12 mouse cellular contexts compared by ENCODE assay signal in genomic region chr13:71205708-71206107, GRCm38 (mm10).
"Had no signal": no experiment of that assay in that cellular context is flagged by ENCODE, and none has a peak within 500 bp of the region (broad histone marks: within the 10 kb centered on the region; RNA-seq: fewer than 3 reads in every experiment).

No protein-coding gene starts in this region.

- DNase-seq: kidney, postnatal 10 days; left cerebral cortex, postnatal 4 days; lung, adult 18-20 months; retina, postnatal 1 day; right cerebral cortex, postnatal 4 days; spleen, adult 18-20 months; thymus, adult 2 months; thymus, postnatal 25 days had no signal

- H3K4me3 ChIP-seq: limb, embryonic 13.5 days; neural tube, embryonic 13.5 days; stomach, embryonic 15.5 days had no signal

- H3K27me3 ChIP-seq: limb, embryonic 13.5 days; neural tube, embryonic 13.5 days; stomach, embryonic 15.5 days had no signal

- H3K4me1 ChIP-seq: stomach, embryonic 15.5 days had no signal

- H3K9ac ChIP-seq: limb, embryonic 13.5 days; liver, embryonic 14.5 days; neural tube, embryonic 13.5 days; stomach, embryonic 15.5 days had no signal

- H3K27ac ChIP-seq: limb, embryonic 13.5 days; liver, embryonic 14.5 days; neural tube, embryonic 13.5 days; stomach, embryonic 15.5 days had no signal

- H3K36me3 ChIP-seq: limb, embryonic 13.5 days; neural tube, embryonic 13.5 days; stomach, embryonic 15.5 days had no signal

- H3K9me3 ChIP-seq: limb, embryonic 13.5 days; neural tube, embryonic 13.5 days; stomach, embryonic 15.5 days had no signal

- H3K4me2 ChIP-seq: limb, embryonic 13.5 days; neural tube, embryonic 13.5 days; stomach, embryonic 15.5 days had no signal
